ENCODE assay signal across 10 mouse cellular contexts in the genomic region with DNA sequence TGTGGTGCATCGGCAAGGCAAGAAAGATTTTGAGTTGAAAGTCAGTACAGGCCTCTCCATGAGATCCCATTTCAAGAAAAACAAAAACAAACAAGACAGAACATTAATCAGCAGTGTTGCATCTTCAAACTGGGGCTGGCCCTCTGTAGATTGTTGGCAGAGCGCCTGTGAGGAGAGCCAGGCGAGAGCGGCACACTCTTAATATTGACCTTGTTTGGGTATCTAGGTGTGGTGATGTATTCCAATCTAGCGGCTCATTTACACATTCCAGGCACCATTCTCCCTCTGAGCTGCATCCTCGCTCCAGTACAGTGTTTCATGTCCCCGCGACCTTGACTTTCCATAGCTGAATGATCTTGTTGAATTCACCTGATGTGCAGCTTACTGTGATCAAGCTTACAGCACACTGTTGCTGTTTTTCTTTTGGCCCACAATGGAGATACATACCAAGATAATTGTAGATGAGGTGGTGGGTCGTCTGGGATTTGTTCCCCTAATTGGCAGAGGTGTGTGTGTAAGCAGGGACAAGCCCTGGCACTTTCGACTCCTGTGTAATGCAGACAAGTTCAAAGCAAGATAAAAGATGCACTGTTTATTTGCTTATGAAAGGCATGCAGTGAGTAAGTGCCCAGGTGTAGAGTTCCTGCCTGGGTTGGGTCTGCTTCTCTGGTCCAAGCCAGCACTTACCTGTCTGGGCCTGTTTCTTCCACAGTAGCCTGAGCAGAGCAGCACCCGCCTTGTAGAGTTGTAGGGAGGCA. TPM values are rescaled to one million over a fixed set of nuclear protein-coding genes. Genes with fewer than 3 reads are reported as not detected.
DNase-seq lines count a peak whose midpoint lies in the region; ATAC-seq and TF ChIP-seq lines count a peak whose summit lies in the region.
"Had no signal": no experiment of that assay in that cellular context is flagged by ENCODE, and none has a peak within 500 bp of the region (broad histone marks: within the 10 kb centered on the region; RNA-seq: fewer than 3 reads in every experiment).

No protein-coding gene starts in this region.

- peaks cover 75% of the 10 kb centered on the region for H3K4me1 ChIP-seq in liver, embryonic 12.5 days
- H3K4me1 ChIP-seq in liver, embryonic 11.5 days (replicated peaks; ENCODE audit: control insufficient read depth, insufficient read depth, low read length), result peaks cover 36% of the 10 kb centered on the region
- peaks cover 24% of the 10 kb centered on the region for H3K4me1 ChIP-seq in intestine, embryonic 16.5 days (ENCODE audit: control insufficient read depth, insufficient read depth, low read length)
- peaks cover 19% of the 10 kb centered on the region for H3K4me1 ChIP-seq in liver, postnatal 0 days (ENCODE audit: insufficient read depth)

- no peaks in the 10 kb centered on the region for H3K9me3 ChIP-seq in liver, embryonic 12.5 days (replicated peaks)
- no peaks in the 10 kb centered on the region for H3K9me3 ChIP-seq in liver, embryonic 11.5 days (ENCODE audit: control insufficient read depth, low read length)
- H3K9me3 ChIP-seq in intestine, embryonic 16.5 days (ENCODE audit: control insufficient read depth, low read length), result no peaks in the 10 kb centered on the region
- no peaks in the 10 kb centered on the region for H3K9me3 ChIP-seq in liver, postnatal 0 days (ENCODE audit: low read length)

- H3K27ac ChIP-seq in liver, embryonic 12.5 days, result peak overlapping the region; percentile 68; the same call in 1 of the 2 replicates
- H3K27ac ChIP-seq in liver, embryonic 11.5 days (ENCODE audit: low read depth, low read length), result no peak overlapping the region
- H3K27ac ChIP-seq in intestine, embryonic 16.5 days (ENCODE audit: low read length), result peak overlapping the region; percentile 90
- 0 out of 2 replicates have a peak overlapping the region, but pooled peaks have one; percentile 16 for H3K27ac ChIP-seq in liver, postnatal 0 days (ENCODE audit: low read depth)
- H3K27ac ChIP-seq: layer of hippocampus, adult 2 months; liver, embryonic 14.5 days had no signal

- no peak for ATAC-seq in liver, embryonic 12.5 days
- ATAC-seq in liver, embryonic 11.5 days (replicated peaks; ENCODE audit: low FRiP score), result no peak
- ATAC-seq in intestine, embryonic 16.5 days, result no peak
- ATAC-seq in liver, postnatal 0 days, result no peak

- WGBS in liver, embryonic 12.5 days (ENCODE audit: insufficient replicate concordance), result 80% methylated on average over 11 of the region's 11 CpGs
- WGBS in liver, embryonic 11.5 days, result 82% methylated on average over 11 of the region's 11 CpGs
- WGBS in intestine, embryonic 16.5 days, result 65% methylated on average over 11 of the region's 11 CpGs
- WGBS in liver, postnatal 0 days (ENCODE audit: insufficient replicate concordance), result 73% methylated on average over 11 of the region's 11 CpGs

- no peak for DNase-seq in liver, embryonic 11.5 days (ENCODE audit: low spot score)
- DNase-seq in ZHBTc4 (ENCODE audit: low read depth, low spot score), result peak; percentile 98
- no peak for DNase-seq in liver, postnatal 0 days
- no peak for DNase-seq in right cerebral cortex, postnatal 4 days
- no peak for DNase-seq in right cerebral cortex, adult 18-20 months
- DNase-seq: thymus, postnatal 36 days had no signal

- H3K36me3 ChIP-seq in liver, embryonic 12.5 days, result peaks cover 22% of the 10 kb centered on the region
- peaks cover 5% of the 10 kb centered on the region for H3K36me3 ChIP-seq in liver, embryonic 11.5 days (ENCODE audit: control insufficient read depth, insufficient read depth, low read length)
- peaks cover 2% of the 10 kb centered on the region; the same call in 1 of the 2 replicates for H3K36me3 ChIP-seq in intestine, embryonic 16.5 days (ENCODE audit: control insufficient read depth, insufficient read depth, low read length)
- peaks cover 10% of the 10 kb centered on the region for H3K36me3 ChIP-seq in liver, postnatal 0 days (replicated peaks; ENCODE audit: insufficient read depth, low read length)

- no peak for TF ChIP-seq CTCF in liver, postnatal 0 days (IDR thresholded peaks at IDR 0.05; ENCODE audit: low read depth)

- no peak overlapping the region for H3K9ac ChIP-seq in liver, embryonic 12.5 days
- no peak overlapping the region for H3K9ac ChIP-seq in liver, embryonic 11.5 days (ENCODE audit: low read depth, low read length)
- 0 out of 2 replicates have a peak overlapping the region, but pooled peaks have one; percentile 27 for H3K9ac ChIP-seq in intestine, embryonic 16.5 days (ENCODE audit: low read depth, low read length)
- no peak overlapping the region for H3K9ac ChIP-seq in liver, postnatal 0 days (replicated peaks)
- H3K9ac ChIP-seq: liver, embryonic 14.5 days had no signal

- no peaks in the 10 kb centered on the region for H3K27me3 ChIP-seq in liver, embryonic 12.5 days (replicated peaks)
- no peaks in the 10 kb centered on the region for H3K27me3 ChIP-seq in liver, embryonic 11.5 days (replicated peaks; ENCODE audit: control insufficient read depth, insufficient read depth, low read length)
- no peaks in the 10 kb centered on the region for H3K27me3 ChIP-seq in intestine, embryonic 16.5 days (replicated peaks; ENCODE audit: control insufficient read depth, insufficient read depth, low read length)
- no peaks in the 10 kb centered on the region for H3K27me3 ChIP-seq in liver, postnatal 0 days (ENCODE audit: insufficient read depth, low read length)

- H3K4me2 ChIP-seq in liver, embryonic 12.5 days, result no peak overlapping the region
- H3K4me2 ChIP-seq in liver, embryonic 11.5 days, result no peak overlapping the region
- H3K4me2 ChIP-seq in intestine, embryonic 16.5 days (ENCODE audit: low read depth, low read length), result no peak overlapping the region
- H3K4me2 ChIP-seq in liver, postnatal 0 days (ENCODE audit: low read depth, low read length), result no peak overlapping the region

- no peak for TF ChIP-seq EP300 in liver, postnatal 0 days (IDR thresholded peaks at IDR 0.05; ENCODE audit: low read depth)

- no peak overlapping the region for H3K4me3 ChIP-seq in liver, embryonic 12.5 days
- H3K4me3 ChIP-seq in liver, embryonic 11.5 days (ENCODE audit: low read depth, low read length), result no peak overlapping the region
- H3K4me3 ChIP-seq in intestine, embryonic 16.5 days (ENCODE audit: low read length), result no peak overlapping the region
- no peak overlapping the region for H3K4me3 ChIP-seq in liver, postnatal 0 days (ENCODE audit: low read depth, low read length)
- H3K4me3 ChIP-seq: layer of hippocampus, adult 2 months had no signal

RNA-seq across cellular contexts. Expression of a gene that starts 11.4 kb away (rescaled TPM):
- polyA plus RNA-seq in liver, embryonic 12.5 days (2016; fragmentation: Nextera tagmentation; extraction: Ambion mirVana), result 18.8 and 19.3 TPM in 2 replicates
- polyA plus RNA-seq in liver, embryonic 11.5 days (2014; fragmentation: Nextera tagmentation; extraction: Ambion mirVana), result 17.3 and 21.5 TPM in 2 replicates
- 30.4 and 32.5 TPM in 2 replicates for polyA plus RNA-seq in intestine, embryonic 16.5 days (2015; fragmentation: Nextera tagmentation; extraction: Ambion mirVana)
- 9.2 and 9.8 TPM in 2 replicates for polyA plus RNA-seq in liver, postnatal 0 days (2015; fragmentation: Nextera tagmentation; extraction: Ambion mirVana)

RNA-seq across cellular contexts. Expression of a gene that starts 21.7 kb away (rescaled TPM):
- 11.1 and 11.4 TPM in 2 replicates for polyA plus RNA-seq in liver, embryonic 12.5 days (2016; fragmentation: Nextera tagmentation; extraction: Ambion mirVana)
- 19.3 and 20.6 TPM in 2 replicates for polyA plus RNA-seq in liver, embryonic 11.5 days (2014; fragmentation: Nextera tagmentation; extraction: Ambion mirVana)
- 19.0 and 21.1 TPM in 2 replicates for polyA plus RNA-seq in intestine, embryonic 16.5 days (2015; fragmentation: Nextera tagmentation; extraction: Ambion mirVana)
- polyA plus RNA-seq in liver, postnatal 0 days (2015; fragmentation: Nextera tagmentation; extraction: Ambion mirVana), result 4.1 and 4.5 TPM in 2 replicates
